16 mouse cellular contexts compared by ENCODE assay signal in the genomic region with DNA sequence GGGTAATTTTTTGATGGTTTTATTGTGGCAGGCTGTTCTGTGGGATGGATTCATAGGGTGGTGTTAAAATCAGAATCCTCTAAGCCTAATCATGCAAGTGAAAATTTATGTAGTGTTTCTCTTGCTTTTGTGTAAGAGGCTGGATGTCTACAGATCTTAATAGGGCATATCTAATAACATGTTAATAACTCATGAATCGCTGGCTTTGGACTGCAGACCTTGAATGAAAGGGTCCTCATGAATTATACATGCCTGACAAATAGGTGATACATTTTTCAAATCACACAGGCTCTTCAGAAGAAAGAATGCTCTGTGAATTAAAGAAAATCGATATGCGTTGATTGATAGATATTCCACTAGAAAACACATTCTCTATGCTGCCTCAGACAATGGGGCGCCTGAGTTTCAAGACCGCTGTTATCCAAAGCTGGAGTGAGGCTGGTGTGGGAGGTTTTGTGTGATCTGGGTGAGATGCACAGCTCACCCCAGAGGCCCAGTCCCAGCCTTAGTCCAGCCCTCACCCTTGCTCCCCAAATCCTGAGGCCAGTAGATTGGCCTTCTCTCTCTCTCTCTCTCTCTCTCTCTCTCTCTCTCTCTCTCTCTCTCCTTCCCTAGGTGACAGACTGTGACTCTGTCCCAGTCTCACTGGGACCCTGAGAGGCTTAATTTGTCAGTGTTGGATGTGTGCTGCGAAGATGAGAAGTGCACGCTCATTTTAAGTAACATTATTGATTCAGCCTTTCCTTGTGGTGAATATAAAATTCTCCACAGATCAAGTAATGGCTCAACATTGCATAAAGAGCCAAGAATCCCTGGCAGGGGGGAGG.
DNase-seq lines count a peak whose midpoint lies in the region; ATAC-seq lines count a peak whose summit lies in the region.
"Had no signal": no experiment of that assay in that cellular context is flagged by ENCODE, and none has a peak within 500 bp of the region (broad histone marks: within the 10 kb centered on the region; RNA-seq: fewer than 3 reads in every experiment).

No protein-coding gene starts in this region.

- ATAC-seq in forebrain, embryonic 13.5 days, result 0 out of 2 replicates have a peak, but pooled peaks have one; percentile 16
- no peak for ATAC-seq in forebrain, embryonic 11.5 days (replicated peaks; ENCODE audit: low FRiP score)
- 0 out of 2 replicates have a peak, but pooled peaks have one; percentile 38 for ATAC-seq in hindbrain, embryonic 15.5 days (ENCODE audit: low FRiP score, low read depth)
- ATAC-seq in neural tube, embryonic 11.5 days (ENCODE audit: insufficient read depth, low FRiP score, low TSS enrichment), result peak; percentile 85

- intact Hi-C loops in gastrocnemius, postnatal 36 days (cut with DNase I), result no loop called here
- intact Hi-C loops in gastrocnemius, postnatal 14 days (cut with DNase I; ENCODE audit: low total_unique reads), result no loop called here

- WGBS in forebrain, embryonic 13.5 days, result 69% methylated on average over 7 of the region's 7 CpGs
- WGBS in forebrain, embryonic 11.5 days, result 82% methylated on average over 7 of the region's 7 CpGs
- WGBS in hindbrain, embryonic 15.5 days, result 25% methylated on average over 7 of the region's 7 CpGs
- WGBS in neural tube, embryonic 11.5 days, result 60% methylated on average over 7 of the region's 7 CpGs

- H3K27me3 ChIP-seq in forebrain, embryonic 13.5 days, result no peaks in the 10 kb centered on the region
- H3K27me3 ChIP-seq in forebrain, embryonic 11.5 days (ENCODE audit: control insufficient read depth, insufficient read depth, low read length), result no peaks in the 10 kb centered on the region
- H3K27me3 ChIP-seq in hindbrain, embryonic 15.5 days, result no peaks in the 10 kb centered on the region
- no peaks in the 10 kb centered on the region for H3K27me3 ChIP-seq in neural tube, embryonic 11.5 days (ENCODE audit: control insufficient read depth, insufficient read depth, low read length)
- H3K27me3 ChIP-seq: heart, embryonic 15.5 days; kidney, embryonic 15.5 days; liver, embryonic 13.5 days; megakaryocyte, embryonic 14.5 days had no signal

- H3K9ac ChIP-seq in forebrain, embryonic 13.5 days, result no peak overlapping the region
- no peak overlapping the region for H3K9ac ChIP-seq in forebrain, embryonic 11.5 days (ENCODE audit: low read length)
- no peak overlapping the region for H3K9ac ChIP-seq in hindbrain, embryonic 15.5 days
- no peak overlapping the region for H3K9ac ChIP-seq in neural tube, embryonic 11.5 days (ENCODE audit: low read length)
- H3K9ac ChIP-seq: heart, embryonic 15.5 days; kidney, embryonic 15.5 days; liver, embryonic 13.5 days had no signal

- peaks cover 7% of the 10 kb centered on the region; the same call in 1 of the 2 replicates for H3K4me1 ChIP-seq in forebrain, embryonic 13.5 days
- no peaks in the 10 kb centered on the region for H3K4me1 ChIP-seq in forebrain, embryonic 11.5 days (replicated peaks; ENCODE audit: control insufficient read depth, insufficient read depth, low read length)
- H3K4me1 ChIP-seq in hindbrain, embryonic 15.5 days (replicated peaks), result 0 out of 2 replicates have a peak, but pooled peaks cover 3% of the 10 kb centered on the region
- H3K4me1 ChIP-seq in neural tube, embryonic 11.5 days (ENCODE audit: control insufficient read depth, insufficient read depth, low read length), result no peaks in the 10 kb centered on the region
- H3K4me1 ChIP-seq: heart, embryonic 15.5 days; kidney, embryonic 15.5 days; liver, embryonic 13.5 days; megakaryocyte, embryonic 14.5 days had no signal

- H3K4me3 ChIP-seq in forebrain, embryonic 13.5 days, result no peak overlapping the region
- H3K4me3 ChIP-seq in forebrain, embryonic 11.5 days (ENCODE audit: low read depth, low read length), result no peak overlapping the region
- no peak overlapping the region for H3K4me3 ChIP-seq in hindbrain, embryonic 15.5 days
- no peak overlapping the region for H3K4me3 ChIP-seq in neural tube, embryonic 11.5 days (ENCODE audit: low read depth, low read length)
- H3K4me3 ChIP-seq: erythroblast, embryonic 14.5 days; heart, embryonic 15.5 days; kidney, embryonic 15.5 days; liver, embryonic 13.5 days; megakaryocyte, embryonic 14.5 days had no signal

- no peak overlapping the region for H3K27ac ChIP-seq in forebrain, embryonic 13.5 days
- H3K27ac ChIP-seq in forebrain, embryonic 11.5 days (ENCODE audit: low read depth, low read length), result no peak overlapping the region
- no peak overlapping the region for H3K27ac ChIP-seq in hindbrain, embryonic 15.5 days (replicated peaks)
- peak overlapping the region; percentile 60; the same call in 1 of the 2 replicates for H3K27ac ChIP-seq in neural tube, embryonic 11.5 days (ENCODE audit: low read depth, low read length)
- H3K27ac ChIP-seq: heart, embryonic 15.5 days; kidney, embryonic 15.5 days; liver, embryonic 13.5 days had no signal

- DNase-seq in forebrain, embryonic 11.5 days (ENCODE audit: low spot score), result no peak
- DNase-seq in embryo, embryonic 11 days, result peak; percentile 30
- peak; percentile 63 for DNase-seq in neural tube, embryonic 11.5 days (ENCODE audit: low spot score)
- no peak for DNase-seq in gastrocnemius, postnatal 36 days
- no peak for DNase-seq in heart, adult 9 months (ENCODE audit: low spot score in 2 of 2)
- DNase-seq in gastrocnemius, postnatal 14 days, result no peak
- DNase-seq: cerebellum, adult 11-12 months; liver, embryonic 13.5 days; right cerebral cortex, adult 18-20 months; thymus, postnatal 4 days had no signal

- H3K9me3 ChIP-seq in forebrain, embryonic 13.5 days (replicated peaks), result no peaks in the 10 kb centered on the region
- no peaks in the 10 kb centered on the region for H3K9me3 ChIP-seq in forebrain, embryonic 11.5 days (ENCODE audit: control insufficient read depth, low read length)
- no peaks in the 10 kb centered on the region for H3K9me3 ChIP-seq in hindbrain, embryonic 15.5 days
- H3K9me3 ChIP-seq in neural tube, embryonic 11.5 days (ENCODE audit: control insufficient read depth, low read length), result no peaks in the 10 kb centered on the region
- H3K9me3 ChIP-seq: heart, embryonic 15.5 days; kidney, embryonic 15.5 days; liver, embryonic 13.5 days had no signal

- no peaks in the 10 kb centered on the region for H3K36me3 ChIP-seq in forebrain, embryonic 13.5 days (ENCODE audit: poor library complexity, severe bottlenecking)
- no peaks in the 10 kb centered on the region for H3K36me3 ChIP-seq in forebrain, embryonic 11.5 days (ENCODE audit: control insufficient read depth, insufficient read depth, low read length)
- H3K36me3 ChIP-seq in hindbrain, embryonic 15.5 days, result no peaks in the 10 kb centered on the region
- no peaks in the 10 kb centered on the region for H3K36me3 ChIP-seq in neural tube, embryonic 11.5 days (ENCODE audit: control insufficient read depth, insufficient read depth, low read length)
- H3K36me3 ChIP-seq: heart, embryonic 15.5 days; kidney, embryonic 15.5 days; liver, embryonic 13.5 days had no signal

- H3K4me2 ChIP-seq in forebrain, embryonic 13.5 days, result no peak overlapping the region
- H3K4me2 ChIP-seq in forebrain, embryonic 11.5 days (ENCODE audit: low read depth, low read length, severe bottlenecking), result no peak overlapping the region
- no peak overlapping the region for H3K4me2 ChIP-seq in hindbrain, embryonic 15.5 days
- H3K4me2 ChIP-seq in neural tube, embryonic 11.5 days (ENCODE audit: low read depth), result no peak overlapping the region
- H3K4me2 ChIP-seq: heart, embryonic 15.5 days; kidney, embryonic 15.5 days; liver, embryonic 13.5 days had no signal

Comparison
In these comparisons a context has a peak if more than half of its experiments do, and no peak if none do; other contexts are left out.
1. DNase-seq: peak in embryo, embryonic 11 days (single experiment) and neural tube, embryonic 11.5 days (single experiment); none in forebrain, embryonic 11.5 days (single experiment), gastrocnemius, postnatal 36 days (0 of 2), heart, adult 9 months (0 of 2) and gastrocnemius, postnatal 14 days (single experiment).